Mouse (Mus musculus): Measurements from ENCODE around the gene Ggt5. TPM values are rescaled to one million over a fixed set of nuclear protein-coding genes. Genes with fewer than 3 reads are reported as not detected.

The Ggt5 gene
- polyA plus RNA-seq, 3 experiments from 2014 or later, result 0.29 to 0.45 (median 0.42) TPM

GRCm38 (mm10) chr10:75568441-75568840 lies 20.7 kb upstream of the Ggt5 start:
- no peak for ATAC-seq

DNA sequence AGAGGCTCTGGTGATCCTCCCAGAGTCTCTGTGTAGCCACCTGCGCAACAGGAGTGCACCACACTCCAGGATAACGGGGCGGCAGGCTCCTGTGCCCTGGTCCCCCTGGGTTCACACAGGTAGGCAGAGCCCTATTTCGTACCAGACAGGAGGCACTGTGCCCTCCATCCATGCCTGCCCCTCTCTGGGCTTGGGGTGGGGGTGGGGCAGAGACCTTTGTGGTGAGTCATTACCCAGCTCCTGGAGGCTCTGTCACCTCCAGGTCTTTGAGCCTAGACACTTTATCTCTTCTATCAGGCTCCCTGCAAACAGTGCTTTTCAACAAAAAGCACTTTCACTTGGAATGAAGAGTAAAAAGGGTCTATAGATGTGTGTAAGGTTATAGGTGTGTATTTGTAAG lies 20.3 kb upstream of the Ggt5 start:
- ATAC-seq, result no peak

DNA sequence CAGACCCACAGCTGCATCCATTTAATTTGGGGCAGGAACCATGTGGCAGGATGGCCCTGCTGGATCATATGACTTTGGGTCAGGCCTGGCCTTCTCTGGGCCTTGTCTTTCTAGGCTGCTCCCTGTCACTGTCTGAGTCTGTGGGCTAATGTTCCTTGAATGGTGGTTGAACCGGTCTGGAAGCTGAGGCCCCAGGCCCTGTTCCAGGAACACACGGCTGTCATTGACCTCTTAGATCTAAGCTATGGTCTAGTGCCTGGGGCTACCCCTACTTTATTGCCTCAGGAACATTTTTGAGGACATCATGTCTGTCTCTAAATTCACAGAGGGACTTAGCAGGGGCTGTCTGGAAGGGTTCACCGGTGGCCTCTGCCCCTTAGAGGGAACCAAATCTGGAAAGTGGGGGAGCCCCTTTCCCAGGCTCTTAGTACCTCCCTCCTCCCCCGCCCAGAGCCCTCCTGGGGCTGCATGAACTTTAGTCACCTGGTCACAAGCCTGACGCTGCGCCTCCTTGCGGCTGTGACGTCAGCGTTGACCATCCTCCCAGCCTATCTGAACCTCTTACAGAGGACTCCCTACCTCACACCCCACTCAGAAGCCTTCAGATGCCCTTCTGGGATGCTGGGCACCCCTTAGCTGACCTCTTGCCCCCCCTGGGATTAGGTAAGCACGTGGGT lies 18.0 kb upstream of the Ggt5 start:
- ATAC-seq, result no peak

DNA sequence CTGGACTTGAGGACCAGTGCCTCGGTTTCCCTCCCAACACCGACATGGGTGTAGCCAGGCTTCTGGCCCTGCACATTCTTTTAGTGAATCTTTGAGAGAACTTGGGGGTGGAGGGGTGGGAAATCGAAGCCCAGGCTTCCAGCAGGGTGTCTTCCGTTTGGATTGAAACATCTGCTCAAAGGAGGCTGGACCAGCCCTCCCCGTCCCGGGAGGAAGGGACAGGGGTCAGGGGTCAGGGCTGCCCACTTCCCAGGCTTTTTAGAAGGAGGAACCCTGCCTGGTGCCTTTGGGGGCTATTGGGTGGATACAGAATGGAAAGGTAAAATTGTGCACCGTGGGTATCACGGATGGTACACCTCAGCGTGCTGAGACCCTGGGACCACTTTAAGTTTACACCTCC lies 17.2 kb upstream of the Ggt5 start:
- ATAC-seq, result no peak

DNA sequence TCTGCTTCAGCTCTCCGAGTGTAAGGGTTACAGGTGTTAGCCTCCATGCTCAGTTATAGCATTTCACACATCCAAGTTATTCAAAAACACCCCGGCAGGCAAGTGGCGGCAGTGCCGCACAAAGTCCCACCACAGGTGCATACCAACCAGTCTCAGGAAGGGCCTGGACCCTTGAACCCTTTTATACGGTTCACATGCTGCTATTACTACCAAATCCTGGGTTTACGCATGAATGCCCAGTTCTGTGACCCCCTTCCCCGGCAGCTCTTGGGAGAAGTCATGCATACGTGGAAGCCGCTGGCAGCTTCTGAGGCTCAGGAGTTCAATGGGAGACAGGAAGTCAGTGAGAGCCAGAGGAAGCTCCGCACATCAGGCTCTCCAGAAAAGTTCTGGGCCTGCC lies 16.0 kb upstream of the Ggt5 start:
- no peak for ATAC-seq

- ATAC-seq, result no peak
These were observed 15.2 kb upstream of the Ggt5 start for GRCm38 (mm10) chr10:75573965-75574364.

DNA sequence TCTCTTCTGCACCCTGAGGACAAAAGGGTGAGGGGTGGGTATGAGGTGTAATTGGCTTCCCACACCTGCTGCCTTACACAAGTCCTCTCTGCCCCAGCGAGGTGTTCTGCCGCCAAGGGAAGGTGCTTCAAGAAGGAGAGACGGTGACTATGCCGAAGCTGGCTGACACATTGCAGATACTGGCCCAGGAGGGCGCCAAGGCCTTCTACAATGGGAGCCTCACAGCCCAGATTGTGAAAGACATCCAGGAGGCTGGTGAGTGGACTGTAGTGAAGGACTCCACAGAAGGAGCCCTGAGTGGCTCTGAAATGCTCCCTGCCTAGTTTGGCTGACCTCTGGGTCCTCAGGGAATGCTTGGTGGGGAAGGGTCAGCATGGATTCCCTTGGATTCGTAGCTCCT lies 10.0 kb upstream of the Ggt5 start:
- no peak for ATAC-seq

- ATAC-seq, result peak; percentile 85
These were observed 3.1 kb upstream of the Ggt5 start for GRCm38 (mm10) chr10:75585876-75586552.

GRCm38 (mm10) chr10:75586553-75586879 lies 2.6 kb upstream of the Ggt5 start:
- ATAC-seq, result no peak

GRCm38 (mm10) chr10:75587781-75588180 lies 1.4 kb upstream of the Ggt5 start:
- no peak for ATAC-seq

GRCm38 (mm10) chr10:75588336-75588735 lies 804 bp upstream of the Ggt5 start:
- ATAC-seq, result no peak

- no peak for ATAC-seq
These were observed 511 bp downstream of the Ggt5 start for GRCm38 (mm10) chr10:75589651-75590050.

DNA sequence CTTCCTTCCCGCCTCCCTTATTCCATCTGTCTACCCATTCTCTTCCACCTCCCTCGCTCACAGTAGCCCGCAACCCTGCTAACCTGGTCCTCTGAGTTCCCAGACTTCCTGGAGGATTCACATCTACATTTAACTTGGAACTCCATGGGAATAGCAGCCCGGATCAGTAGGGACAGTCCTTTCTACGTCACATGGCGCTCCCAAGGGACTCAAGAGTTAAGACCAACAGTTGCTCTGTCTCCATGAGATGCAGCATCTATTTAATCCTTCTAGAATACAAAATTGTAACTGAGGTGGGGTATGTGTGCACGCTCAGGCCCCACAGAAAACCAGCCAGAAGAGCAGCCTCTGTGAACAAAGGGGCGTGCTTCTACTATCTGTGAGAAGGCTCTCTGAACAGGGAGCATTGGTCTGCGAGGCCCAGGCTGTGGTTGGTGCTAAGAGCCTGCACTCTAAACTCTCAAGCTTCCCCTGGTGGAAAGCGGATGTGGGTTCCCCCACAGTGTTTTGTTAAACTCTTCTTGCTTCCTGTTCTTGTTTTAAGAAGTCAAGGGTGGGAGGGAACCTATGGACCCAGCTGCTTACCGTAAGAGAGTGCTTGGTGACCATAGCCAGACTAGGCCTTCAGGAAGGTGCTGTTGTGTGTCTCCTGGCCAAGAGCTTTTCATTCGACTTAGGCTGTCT lies 2.2 kb downstream of the Ggt5 start:
- peak; percentile 99 for ATAC-seq

GRCm38 (mm10) chr10:75592585-75592984 lies 3.4 kb downstream of the Ggt5 start:
- no peak for ATAC-seq

GRCm38 (mm10) chr10:75595981-75596380 lies 6.8 kb downstream of the Ggt5 start:
- ATAC-seq, result no peak

DNA sequence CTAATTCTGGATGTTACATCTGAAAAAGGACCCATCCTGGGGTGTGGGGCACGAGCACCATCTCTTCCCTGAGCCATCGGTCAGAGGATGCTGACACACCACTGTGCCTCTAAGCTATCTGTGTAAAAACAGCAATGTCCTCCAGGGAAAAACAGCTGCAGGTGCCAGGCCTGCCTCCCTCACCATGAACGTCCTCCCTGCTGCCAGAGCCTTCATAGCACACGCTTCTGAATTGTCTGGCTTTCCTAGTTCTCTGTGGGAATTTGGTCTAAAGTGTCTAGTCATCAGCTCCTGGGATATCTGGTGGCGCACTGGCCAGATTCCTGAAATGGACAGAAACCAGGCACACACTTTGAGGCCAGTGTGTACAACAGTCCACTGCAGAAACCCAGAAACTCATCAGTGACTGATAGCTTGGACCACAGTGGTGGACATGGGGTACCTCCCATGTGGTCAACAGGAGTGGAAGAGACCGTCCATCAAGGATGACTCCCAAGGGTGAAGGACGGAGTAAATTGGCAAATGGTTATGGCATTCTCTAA lies 11.1 kb downstream of the Ggt5 start:
- ATAC-seq, result no peak

- ATAC-seq, result no peak
These were observed 16.2 kb downstream of the Ggt5 start for GRCm38 (mm10) chr10:75605162-75605846.

GRCm38 (mm10) chr10:75607253-75607652 lies 18.1 kb downstream of the Ggt5 start:
- ATAC-seq, result no peak

DNA sequence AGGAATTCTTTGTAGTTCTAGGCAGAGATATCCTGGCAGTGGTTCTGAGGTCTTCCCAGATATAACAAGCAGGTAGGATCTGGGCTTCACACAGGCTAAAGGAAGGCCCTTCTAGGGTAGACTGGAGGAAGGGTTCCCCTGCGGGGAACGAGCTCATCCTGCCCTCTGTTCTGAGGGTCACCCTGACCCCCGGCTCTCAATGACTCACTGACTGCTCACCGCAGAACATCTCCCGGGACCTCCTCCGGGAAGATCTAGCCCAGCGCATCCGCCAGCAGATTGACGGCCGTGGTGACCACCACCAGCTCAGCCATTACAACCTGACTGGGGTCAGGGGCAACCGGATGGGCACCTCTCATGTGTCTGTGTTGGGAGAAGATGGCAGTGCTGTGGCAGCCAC lies 19.8 kb downstream of the Ggt5 start:
- no peak for ATAC-seq

- ATAC-seq, result no peak
These were observed 21.3 kb downstream of the Ggt5 start for GRCm38 (mm10) chr10:75610486-75610885.

GRCm38 (mm10) chr10:75616044-75616443 lies 26.9 kb downstream of the Ggt5 start:
- no peak for ATAC-seq

GRCm38 (mm10) chr10:75620818-75621217 lies 31.7 kb downstream of the Ggt5 start:
- ATAC-seq, result no peak

GRCm38 (mm10) chr10:75625920-75626319 lies 36.8 kb downstream of the Ggt5 start:
- no peak for ATAC-seq

All from inflammation-experienced regulatory T-cells, adult 6 months (primary cell).